Mouse (Mus musculus): ENCODE data around the gene Epn2. TPM values are rescaled to one million over a fixed set of nuclear protein-coding genes. Genes with fewer than 3 reads are reported as not detected.

Epn2 gene
- polyA plus RNA-seq, 1 experiment, result 7.3 TPM

GRCm38 (mm10) chr11:61598367-61598766 is 18.9 kb upstream of the Epn2 start:
- 55% methylated on average over 6 of the region's 6 CpGs for WGBS
- TF ChIP-seq CTCF (IDR thresholded peaks at IDR 0.05; ENCODE audit: borderline replicate concordance, control insufficient read depth, extremely low read depth, insufficient read depth, low read length, poor library complexity) (no peak), POLR2A (IDR thresholded peaks at IDR 0.05; ENCODE audit: control insufficient read depth, extremely low read depth, insufficient read depth, low read length, poor library complexity) (no peak)
- no peaks in the 10 kb centered on the region; the same call in 1 of the 2 replicates for H3K27me3 ChIP-seq (ENCODE audit: control insufficient read depth, insufficient read depth, low read length)

GRCm38 (mm10) chr11:61597471-61597870 is 18.0 kb upstream of the Epn2 start:
- no peak overlapping the region for H3K27ac ChIP-seq (ENCODE audit: control insufficient read depth, insufficient read depth, low read length)
- DNase-seq, result no peak
- WGBS, result 61% methylated on average over 2 of the region's 2 CpGs
- H3K4me1 ChIP-seq (replicated peaks; ENCODE audit: control insufficient read depth, insufficient read depth, low read length), result no peaks in the 10 kb centered on the region
- no peaks in the 10 kb centered on the region; the same call in 1 of the 2 replicates for H3K27me3 ChIP-seq (ENCODE audit: control insufficient read depth, insufficient read depth, low read length)
- H3K4me3 ChIP-seq (ENCODE audit: control insufficient read depth, insufficient read depth, low read length), result no peak overlapping the region
- no peak for TF ChIP-seq CTCF (IDR thresholded peaks at IDR 0.05; ENCODE audit: borderline replicate concordance, control insufficient read depth, extremely low read depth, insufficient read depth, low read length, poor library complexity)
- TF ChIP-seq POLR2A (IDR thresholded peaks at IDR 0.05; ENCODE audit: control insufficient read depth, extremely low read depth, insufficient read depth, low read length, poor library complexity), result no peak
- no peaks in the 10 kb centered on the region for H3K36me3 ChIP-seq (ENCODE audit: control insufficient read depth, insufficient read depth, low read length)

More at GRCm38 (mm10) chr11:61598367-61598766, 18.9 kb upstream of the Epn2 start:
- Histone ChIP-seq H3K4me1 (replicated peaks; ENCODE audit: control insufficient read depth, insufficient read depth, low read length) (peaks cover 7% of the 10 kb centered on the region), H3K36me3 (ENCODE audit: control insufficient read depth, insufficient read depth, low read length) (no peaks in the 10 kb centered on the region), H3K27ac (ENCODE audit: control insufficient read depth, insufficient read depth, low read length) (no peak overlapping the region), H3K4me3 (ENCODE audit: control insufficient read depth, insufficient read depth, low read length) (no peak overlapping the region)
- no peak for DNase-seq

DNA sequence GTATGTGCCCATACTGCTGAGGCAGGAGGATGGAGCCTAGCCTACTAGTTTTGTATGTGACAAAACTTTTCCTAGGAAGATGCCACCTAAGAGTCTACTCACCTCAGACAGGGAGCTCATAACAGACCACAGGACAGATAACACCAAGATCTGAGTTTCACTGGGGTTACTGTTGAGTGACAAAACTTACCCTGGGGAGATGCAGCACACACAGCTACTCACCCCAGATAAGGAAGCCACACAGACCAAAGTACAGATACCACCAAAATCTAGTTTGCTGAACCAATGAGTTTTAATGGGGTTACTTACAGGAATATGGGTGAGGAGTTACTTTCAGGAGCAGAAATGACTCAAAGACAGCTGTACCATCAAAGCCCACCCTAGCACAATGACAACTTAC is 13.6 kb upstream of the Epn2 start:
- H3K27me3 ChIP-seq (ENCODE audit: control insufficient read depth, insufficient read depth, low read length), result no peaks in the 10 kb centered on the region
- no peaks in the 10 kb centered on the region for H3K36me3 ChIP-seq (ENCODE audit: control insufficient read depth, insufficient read depth, low read length)
- no peak for TF ChIP-seq CTCF (IDR thresholded peaks at IDR 0.05; ENCODE audit: borderline replicate concordance, control insufficient read depth, extremely low read depth, insufficient read depth, low read length, poor library complexity)
- TF ChIP-seq POLR2A (IDR thresholded peaks at IDR 0.05; ENCODE audit: control insufficient read depth, extremely low read depth, insufficient read depth, low read length, poor library complexity), result no peak
- no peaks in the 10 kb centered on the region for H3K4me1 ChIP-seq (replicated peaks; ENCODE audit: control insufficient read depth, insufficient read depth, low read length)
- H3K4me3 ChIP-seq (ENCODE audit: control insufficient read depth, insufficient read depth, low read length), result no peak overlapping the region
- no peak overlapping the region for H3K27ac ChIP-seq (ENCODE audit: control insufficient read depth, insufficient read depth, low read length)
- DNase-seq, result no peak

GRCm38 (mm10) chr11:61592061-61592460 is 12.6 kb upstream of the Epn2 start:
- TF ChIP-seq POLR2A (IDR thresholded peaks at IDR 0.05; ENCODE audit: control insufficient read depth, extremely low read depth, insufficient read depth, low read length, poor library complexity), result no peak
- TF ChIP-seq CTCF (IDR thresholded peaks at IDR 0.05; ENCODE audit: borderline replicate concordance, control insufficient read depth, extremely low read depth, insufficient read depth, low read length, poor library complexity), result no peak
- 99% methylated on average over 3 of the region's 3 CpGs for WGBS
- no peaks in the 10 kb centered on the region for H3K4me1 ChIP-seq (replicated peaks; ENCODE audit: control insufficient read depth, insufficient read depth, low read length)
- no peak for DNase-seq
- H3K27ac ChIP-seq (ENCODE audit: control insufficient read depth, insufficient read depth, low read length), result no peak overlapping the region
- no peak overlapping the region for H3K4me3 ChIP-seq (ENCODE audit: control insufficient read depth, insufficient read depth, low read length)
- no peaks in the 10 kb centered on the region for H3K36me3 ChIP-seq (ENCODE audit: control insufficient read depth, insufficient read depth, low read length)
- no peaks in the 10 kb centered on the region for H3K27me3 ChIP-seq (ENCODE audit: control insufficient read depth, insufficient read depth, low read length)

- TF ChIP-seq POLR2A (IDR thresholded peaks at IDR 0.05; ENCODE audit: control insufficient read depth, extremely low read depth, insufficient read depth, low read length, poor library complexity), result no peak
- no peak for TF ChIP-seq CTCF (IDR thresholded peaks at IDR 0.05; ENCODE audit: borderline replicate concordance, control insufficient read depth, extremely low read depth, insufficient read depth, low read length, poor library complexity)
- Histone ChIP-seq H3K27ac (ENCODE audit: control insufficient read depth, insufficient read depth, low read length) (no peak overlapping the region), H3K27me3 (ENCODE audit: control insufficient read depth, insufficient read depth, low read length) (no peaks in the 10 kb centered on the region), H3K4me1 (replicated peaks; ENCODE audit: control insufficient read depth, insufficient read depth, low read length) (no peaks in the 10 kb centered on the region), H3K4me3 (ENCODE audit: control insufficient read depth, insufficient read depth, low read length) (no peak overlapping the region), H3K36me3 (ENCODE audit: control insufficient read depth, insufficient read depth, low read length) (no peaks in the 10 kb centered on the region)
- WGBS, result 58% methylated on average over 7 of the region's 7 CpGs
- DNase-seq, result no peak
Measured at GRCm38 (mm10) chr11:61590516-61591213, 11.2 kb upstream of the Epn2 start.

- no peaks in the 10 kb centered on the region; the same call in 1 of the 2 replicates for H3K27me3 ChIP-seq (ENCODE audit: control insufficient read depth, insufficient read depth, low read length)
- WGBS, result 52% methylated on average over 4 of the region's 4 CpGs
- TF ChIP-seq POLR2A (IDR thresholded peaks at IDR 0.05; ENCODE audit: control insufficient read depth, extremely low read depth, insufficient read depth, low read length, poor library complexity) (no peak), CTCF (IDR thresholded peaks at IDR 0.05; ENCODE audit: borderline replicate concordance, control insufficient read depth, extremely low read depth, insufficient read depth, low read length, poor library complexity) (no peak)
- no peak overlapping the region for H3K4me3 ChIP-seq (ENCODE audit: control insufficient read depth, insufficient read depth, low read length)
- no peaks in the 10 kb centered on the region for H3K36me3 ChIP-seq (ENCODE audit: control insufficient read depth, insufficient read depth, low read length)
- no peaks in the 10 kb centered on the region for H3K4me1 ChIP-seq (replicated peaks; ENCODE audit: control insufficient read depth, insufficient read depth, low read length)
- H3K27ac ChIP-seq (ENCODE audit: control insufficient read depth, insufficient read depth, low read length), result no peak overlapping the region
- no peak for DNase-seq
Measured at GRCm38 (mm10) chr11:61585421-61585820, 5.9 kb upstream of the Epn2 start.
